Mouse (Mus musculus) layer of hippocampus, postnatal 25 days (tissue): ENCODE data around the gene Ppp4c. TPM values are rescaled to one million over a fixed set of nuclear protein-coding genes. Genes with fewer than 3 reads are reported as not detected.
"Not testable (repeated sequence)": the region's sequence is repeated elsewhere in the genome, so short reads cannot be mapped to it uniquely, and the experiment has no call there.

ENCODE experiments used
- DNase-seq, 2 experiments: peaks; one replicate each; pipeline ENCODE4 v3.0.0; 2022; ENCODE audit warnings: mixed read lengths in 2 of 2, low spot score in 1 of 2; ENCODE audit errors: extremely low spot score in 1 of 2
- total RNA-seq, 2 experiments: library from RNA; stranded (reverse); gene quantifications; 2 replicates each; pipeline ENCODE4 v1.2.3; 2021

Gene Ppp4c
- total RNA-seq, 2 experiments from 2014 or later, result 53.3 to 55.0 TPM

GRCm38 (mm10) chr7:126784469-126784868 lies 7.8 kb downstream of the Ppp4c start:
- DNase-seq, result no peak

GRCm38 (mm10) chr7:126782693-126783092 lies 9.6 kb downstream of the Ppp4c start:
- DNase-seq, result no peak

- DNase-seq, result no peak
Measured at GRCm38 (mm10) chr7:126781661-126782370, 10.5 kb downstream of the Ppp4c start.

GRCm38 (mm10) chr7:126780971-126781635 lies 11.2 kb downstream of the Ppp4c start, which contains the start of gene Tbx6:
Tbx6 (plus strand) TSS chr7:126781483.
- no peak for DNase-seq

- DNase-seq, result peak; percentile 71 to 86
Measured at GRCm38 (mm10) chr7:126779983-126780970, 12.0 kb downstream of the Ppp4c start.

- not testable (repeated sequence) for DNase-seq
Measured at GRCm38 (mm10) chr7:126779101-126779500, 13.2 kb downstream of the Ppp4c start.

- DNase-seq, result no peak
Measured at GRCm38 (mm10) chr7:126778147-126778546, 14.1 kb downstream of the Ppp4c start.

- no peak for DNase-seq
Measured at GRCm38 (mm10) chr7:126777476-126777875, 14.8 kb downstream of the Ppp4c start.

GRCm38 (mm10) chr7:126776598-126777057 lies 15.7 kb downstream of the Ppp4c start, which contains the start of gene Ypel3:
Ypel3 (plus strand) TSS chr7:126776955.
- DNase-seq, result peak; percentile 83 to 84

GRCm38 (mm10) chr7:126775978-126776234 lies 16.4 kb downstream of the Ppp4c start:
- no peak for DNase-seq

- no peak for DNase-seq
Measured at GRCm38 (mm10) chr7:126775185-126775977, 16.9 kb downstream of the Ppp4c start.

GRCm38 (mm10) chr7:126774463-126774862 lies 17.8 kb downstream of the Ppp4c start:
- DNase-seq, result no peak

- no peak for DNase-seq
Measured at GRCm38 (mm10) chr7:126773351-126773750, 18.9 kb downstream of the Ppp4c start.

- DNase-seq, result no peak
Measured at GRCm38 (mm10) chr7:126770784-126771183, 21.5 kb downstream of the Ppp4c start.

GRCm38 (mm10) chr7:126767001-126767400 lies 25.3 kb downstream of the Ppp4c start:
- DNase-seq, result no peak

- DNase-seq, result no peak
Measured at GRCm38 (mm10) chr7:126766201-126766600, 26.1 kb downstream of the Ppp4c start, which contains the start of gene Gdpd3. Gdpd3 (plus strand) TSS chr7:126766334.

GRCm38 (mm10) chr7:126765540-126765939 lies 26.8 kb downstream of the Ppp4c start:
- DNase-seq, result no peak

- peak in 1 of 2 experiments; percentile 40 for DNase-seq
Measured at GRCm38 (mm10) chr7:126762471-126763008, 29.8 kb downstream of the Ppp4c start.

GRCm38 (mm10) chr7:126761529-126762067 lies 30.7 kb downstream of the Ppp4c start:
- no peak for DNase-seq
